ENCODE assay signal across 28 mouse cellular contexts in genomic region chr1:90430480-90430879, GRCm38 (mm10).
DNase-seq lines count a peak whose midpoint lies in the region; ATAC-seq lines count a peak whose summit lies in the region.
"Had no signal": no experiment of that assay in that cellular context is flagged by ENCODE, and none has a peak within 500 bp of the region (broad histone marks: within the 10 kb centered on the region; RNA-seq: fewer than 3 reads in every experiment).

No protein-coding gene starts in this region.

- no peak for ATAC-seq in forebrain, embryonic 11.5 days (replicated peaks; ENCODE audit: low FRiP score)
- no peak for ATAC-seq in embryonic facial prominence, embryonic 12.5 days (ENCODE audit: insufficient number of reproducible peaks, insufficient read depth, low FRiP score, low TSS enrichment)
- no peak for ATAC-seq in embryonic facial prominence, embryonic 15.5 days (ENCODE audit: insufficient number of reproducible peaks, low FRiP score, low TSS enrichment, low read depth)
- ATAC-seq in limb, embryonic 12.5 days (ENCODE audit: insufficient number of reproducible peaks, insufficient read depth, low FRiP score, low TSS enrichment, low read depth) = no peak
- no peak for ATAC-seq in intestine, embryonic 15.5 days
- ATAC-seq in kidney, embryonic 15.5 days (replicated peaks; ENCODE audit: low FRiP score) = no peak
- ATAC-seq: activated CD4-positive, CD25-positive, alpha-beta regulatory T cell, adult 4 months; forebrain, embryonic 14.5 days; forebrain, postnatal 0 days; hindbrain, postnatal 0 days; inflammation-experienced regulatory T-cells, adult 6 months had no signal

- DNase-seq in forebrain, embryonic 10.5 days (ENCODE audit: extremely low spot score, low spot score) = no peak
- DNase-seq in forebrain, embryonic 11.5 days (ENCODE audit: low spot score) = no peak
- no peak for DNase-seq in left cerebral cortex, adult 18-20 months (ENCODE audit: low spot score in 2 of 2)
- DNase-seq: adrenal gland, adult 8-10 months; adrenal gland, postnatal 25 days; cerebellum, adult 11-12 months; cerebellum, adult 8-10 months; cerebellum, postnatal 10 days; cerebellum, postnatal 36 days; embryo, embryonic 11 days; forebrain, postnatal 0 days; gastrocnemius, postnatal 36 days; heart, adult 2 months; heart, postnatal 14 days; heart, postnatal 4 days had no signal

- peaks cover 41% of the 10 kb centered on the region for H3K4me1 ChIP-seq in forebrain, embryonic 10.5 days
- H3K4me1 ChIP-seq in forebrain, embryonic 11.5 days (replicated peaks; ENCODE audit: control insufficient read depth, insufficient read depth, low read length) = no peaks in the 10 kb centered on the region; the same call in 1 of the 2 replicates
- H3K4me1 ChIP-seq in embryonic facial prominence, embryonic 12.5 days = peaks cover 41% of the 10 kb centered on the region
- H3K4me1 ChIP-seq in embryonic facial prominence, embryonic 15.5 days = peaks cover 35% of the 10 kb centered on the region
- peaks cover 51% of the 10 kb centered on the region for H3K4me1 ChIP-seq in limb, embryonic 12.5 days (replicated peaks)
- no peaks in the 10 kb centered on the region for H3K4me1 ChIP-seq in intestine, embryonic 15.5 days (replicated peaks)
- H3K4me1 ChIP-seq in kidney, embryonic 15.5 days = 0 out of 2 replicates have a peak, but pooled peaks cover under 1% of the 10 kb centered on the region

- H3K4me2 ChIP-seq in forebrain, embryonic 11.5 days (ENCODE audit: low read depth, low read length, severe bottlenecking) = no peak overlapping the region
- H3K4me2 ChIP-seq in embryonic facial prominence, embryonic 12.5 days (replicated peaks) = no peak overlapping the region
- no peak overlapping the region for H3K4me2 ChIP-seq in embryonic facial prominence, embryonic 15.5 days (replicated peaks)
- H3K4me2 ChIP-seq in limb, embryonic 12.5 days = no peak overlapping the region
- no peak overlapping the region for H3K4me2 ChIP-seq in intestine, embryonic 15.5 days (replicated peaks)
- no peak overlapping the region for H3K4me2 ChIP-seq in kidney, embryonic 15.5 days
- H3K4me2 ChIP-seq: heart, embryonic 13.5 days; hindbrain, embryonic 14.5 days had no signal

- no peak overlapping the region for H3K4me3 ChIP-seq in forebrain, embryonic 10.5 days
- H3K4me3 ChIP-seq in forebrain, embryonic 11.5 days (ENCODE audit: low read depth, low read length) = no peak overlapping the region
- H3K4me3 ChIP-seq in embryonic facial prominence, embryonic 12.5 days = no peak overlapping the region
- no peak overlapping the region for H3K4me3 ChIP-seq in embryonic facial prominence, embryonic 15.5 days (replicated peaks)
- H3K4me3 ChIP-seq in limb, embryonic 12.5 days (replicated peaks) = no peak overlapping the region
- H3K4me3 ChIP-seq in intestine, embryonic 15.5 days (replicated peaks) = no peak overlapping the region
- H3K4me3 ChIP-seq in kidney, embryonic 15.5 days (replicated peaks) = no peak overlapping the region
- H3K4me3 ChIP-seq: erythroblast, embryonic 14.5 days; heart, adult 2 months; heart, embryonic 10.5 days; heart, embryonic 13.5 days had no signal

- H3K9ac ChIP-seq in forebrain, embryonic 11.5 days (ENCODE audit: low read length) = no peak overlapping the region
- no peak overlapping the region for H3K9ac ChIP-seq in embryonic facial prominence, embryonic 12.5 days
- no peak overlapping the region for H3K9ac ChIP-seq in embryonic facial prominence, embryonic 15.5 days
- H3K9ac ChIP-seq in limb, embryonic 12.5 days (replicated peaks) = no peak overlapping the region
- H3K9ac ChIP-seq in intestine, embryonic 15.5 days = no peak overlapping the region
- no peak overlapping the region for H3K9ac ChIP-seq in kidney, embryonic 15.5 days
- H3K9ac ChIP-seq: forebrain, postnatal 0 days; heart, embryonic 13.5 days; hindbrain, embryonic 14.5 days had no signal

- peaks cover 11% of the 10 kb centered on the region for H3K27me3 ChIP-seq in forebrain, embryonic 10.5 days (ENCODE audit: poor library complexity, severe bottlenecking)
- H3K27me3 ChIP-seq in forebrain, embryonic 11.5 days (ENCODE audit: control insufficient read depth, insufficient read depth, low read length) = no peaks in the 10 kb centered on the region
- no peaks in the 10 kb centered on the region for H3K27me3 ChIP-seq in embryonic facial prominence, embryonic 12.5 days
- no peaks in the 10 kb centered on the region for H3K27me3 ChIP-seq in embryonic facial prominence, embryonic 15.5 days
- no peaks in the 10 kb centered on the region for H3K27me3 ChIP-seq in limb, embryonic 12.5 days
- no peaks in the 10 kb centered on the region for H3K27me3 ChIP-seq in intestine, embryonic 15.5 days (replicated peaks)
- no peaks in the 10 kb centered on the region for H3K27me3 ChIP-seq in kidney, embryonic 15.5 days
- H3K27me3 ChIP-seq: heart, embryonic 13.5 days had no signal

- 77% methylated on average over 9 of the region's 9 CpGs for WGBS in forebrain, embryonic 10.5 days
- WGBS in forebrain, embryonic 11.5 days = 83% methylated on average over 9 of the region's 9 CpGs
- WGBS in embryonic facial prominence, embryonic 12.5 days = 38% methylated on average over 9 of the region's 9 CpGs
- 33% methylated on average over 9 of the region's 9 CpGs for WGBS in embryonic facial prominence, embryonic 15.5 days
- 49% methylated on average over 9 of the region's 9 CpGs for whole genome bisulfite sequencing in limb, embryonic 12.5 days
- WGBS in intestine, embryonic 15.5 days = 83% methylated on average over 9 of the region's 9 CpGs
- 89% methylated on average over 9 of the region's 9 CpGs for WGBS in kidney, embryonic 15.5 days

- no peaks in the 10 kb centered on the region for H3K36me3 ChIP-seq in forebrain, embryonic 10.5 days (replicated peaks)
- no peaks in the 10 kb centered on the region for H3K36me3 ChIP-seq in forebrain, embryonic 11.5 days (ENCODE audit: control insufficient read depth, insufficient read depth, low read length)
- no peaks in the 10 kb centered on the region for H3K36me3 ChIP-seq in embryonic facial prominence, embryonic 12.5 days
- H3K36me3 ChIP-seq in embryonic facial prominence, embryonic 15.5 days = no peaks in the 10 kb centered on the region
- H3K36me3 ChIP-seq in limb, embryonic 12.5 days = no peaks in the 10 kb centered on the region
- H3K36me3 ChIP-seq in intestine, embryonic 15.5 days = no peaks in the 10 kb centered on the region
- H3K36me3 ChIP-seq in kidney, embryonic 15.5 days = no peaks in the 10 kb centered on the region
- H3K36me3 ChIP-seq: heart, embryonic 10.5 days; heart, embryonic 13.5 days had no signal

- H3K9me3 ChIP-seq in forebrain, embryonic 10.5 days = peaks cover 3% of the 10 kb centered on the region; the same call in 1 of the 2 replicates
- H3K9me3 ChIP-seq in forebrain, embryonic 11.5 days (ENCODE audit: control insufficient read depth, low read length) = no peaks in the 10 kb centered on the region
- H3K9me3 ChIP-seq in embryonic facial prominence, embryonic 12.5 days = no peaks in the 10 kb centered on the region
- H3K9me3 ChIP-seq in embryonic facial prominence, embryonic 15.5 days (replicated peaks) = no peaks in the 10 kb centered on the region
- no peaks in the 10 kb centered on the region for H3K9me3 ChIP-seq in limb, embryonic 12.5 days
- no peaks in the 10 kb centered on the region for H3K9me3 ChIP-seq in intestine, embryonic 15.5 days
- H3K9me3 ChIP-seq in kidney, embryonic 15.5 days (replicated peaks) = no peaks in the 10 kb centered on the region
- H3K9me3 ChIP-seq: heart, embryonic 13.5 days had no signal

- H3K27ac ChIP-seq in forebrain, embryonic 10.5 days = 0 out of 2 replicates have a peak overlapping the region, but pooled peaks have one; percentile 33
- no peak overlapping the region for H3K27ac ChIP-seq in forebrain, embryonic 11.5 days (ENCODE audit: low read depth, low read length)
- peak overlapping the region; percentile 76; the same call in 1 of the 2 replicates for H3K27ac ChIP-seq in embryonic facial prominence, embryonic 12.5 days
- H3K27ac ChIP-seq in embryonic facial prominence, embryonic 15.5 days (replicated peaks) = peak overlapping the region; percentile 29; the same call in 1 of the 2 replicates
- H3K27ac ChIP-seq in limb, embryonic 12.5 days = 0 out of 2 replicates have a peak overlapping the region, but pooled peaks have one; percentile 2
- H3K27ac ChIP-seq in intestine, embryonic 15.5 days = no peak overlapping the region
- no peak overlapping the region for H3K27ac ChIP-seq in kidney, embryonic 15.5 days
- H3K27ac ChIP-seq: heart, adult 2 months; heart, embryonic 10.5 days; heart, embryonic 13.5 days; hindbrain, embryonic 14.5 days; hindbrain, postnatal 0 days had no signal

Comparison
In these comparisons a context has a peak if more than half of its experiments do, and no peak if none do; other contexts are left out.
1. H3K27ac ChIP-seq: peak in forebrain, embryonic 10.5 days (single experiment), embryonic facial prominence, embryonic 12.5 days (single experiment), embryonic facial prominence, embryonic 15.5 days (single experiment) and limb, embryonic 12.5 days (single experiment); none in forebrain, embryonic 11.5 days (single experiment), intestine, embryonic 15.5 days (single experiment) and kidney, embryonic 15.5 days (single experiment).